Mouse (Mus musculus): Measurements from ENCODE around the gene Ano8. TPM values are rescaled to one million over a fixed set of nuclear protein-coding genes. Genes with fewer than 3 reads are reported as not detected.

Gene Ano8
- polyA plus RNA-seq, 1 experiment, result 124 TPM

- no peak for DNase-seq (ENCODE audit: low read depth)
- TF ChIP-seq CTCF (IDR thresholded peaks at IDR 0.05; ENCODE audit: borderline replicate concordance, extremely low read depth, insufficient read depth, insufficient read length) (no peak), POLR2A (IDR thresholded peaks at IDR 0.05; ENCODE audit: borderline replicate concordance, extremely low read depth, insufficient read depth, insufficient read length, poor library complexity, severe bottlenecking) (no peak)
Observed at GRCm38 (mm10) chr8:71497077-71497645, 11.4 kb upstream of the Ano8 start.

- DNase-seq (ENCODE audit: low read depth), result no peak
Observed at GRCm38 (mm10) chr8:71496481-71496880, 10.7 kb upstream of the Ano8 start.

GRCm38 (mm10) chr8:71495811-71496210, 10.0 kb upstream of the Ano8 start:
- no peak for TF ChIP-seq POLR2A (IDR thresholded peaks at IDR 0.05; ENCODE audit: borderline replicate concordance, extremely low read depth, insufficient read depth, insufficient read length, poor library complexity, severe bottlenecking)
- no peak for TF ChIP-seq CTCF (IDR thresholded peaks at IDR 0.05; ENCODE audit: borderline replicate concordance, extremely low read depth, insufficient read depth, insufficient read length)
- DNase-seq (ENCODE audit: low read depth), result no peak

More at GRCm38 (mm10) chr8:71496481-71496880, 10.7 kb upstream of the Ano8 start:
- TF ChIP-seq CTCF (IDR thresholded peaks at IDR 0.05; ENCODE audit: borderline replicate concordance, extremely low read depth, insufficient read depth, insufficient read length), result no peak
- TF ChIP-seq POLR2A (IDR thresholded peaks at IDR 0.05; ENCODE audit: borderline replicate concordance, extremely low read depth, insufficient read depth, insufficient read length, poor library complexity, severe bottlenecking), result no peak

GRCm38 (mm10) chr8:71495039-71495438, 9.3 kb upstream of the Ano8 start:
- peak; percentile 88 for DNase-seq (ENCODE audit: low read depth)
- TF ChIP-seq POLR2A (IDR thresholded peaks at IDR 0.05; ENCODE audit: borderline replicate concordance, extremely low read depth, insufficient read depth, insufficient read length, poor library complexity, severe bottlenecking) (no peak), CTCF (IDR thresholded peaks at IDR 0.05; ENCODE audit: borderline replicate concordance, extremely low read depth, insufficient read depth, insufficient read length) (peak; percentile 85)

- peak; percentile 98 for DNase-seq (ENCODE audit: low read depth)
- TF ChIP-seq CTCF (IDR thresholded peaks at IDR 0.05; ENCODE audit: borderline replicate concordance, extremely low read depth, insufficient read depth, insufficient read length) (no peak), POLR2A (IDR thresholded peaks at IDR 0.05; ENCODE audit: borderline replicate concordance, extremely low read depth, insufficient read depth, insufficient read length, poor library complexity, severe bottlenecking) (no peak)
Observed at GRCm38 (mm10) chr8:71488454-71488853, 2.7 kb upstream of the Ano8 start.

GRCm38 (mm10) chr8:71487691-71488445, 2.1 kb upstream of the Ano8 start, which contains the start of gene Gtpbp3:
Gene Gtpbp3 (plus strand): TSS chr8:71488103.
- DNase-seq (ENCODE audit: low read depth), result peak; percentile 89
- no peak for TF ChIP-seq CTCF (IDR thresholded peaks at IDR 0.05; ENCODE audit: borderline replicate concordance, extremely low read depth, insufficient read depth, insufficient read length)
- TF ChIP-seq POLR2A (IDR thresholded peaks at IDR 0.05; ENCODE audit: borderline replicate concordance, extremely low read depth, insufficient read depth, insufficient read length, poor library complexity, severe bottlenecking), result no peak

- TF ChIP-seq POLR2A (IDR thresholded peaks at IDR 0.05; ENCODE audit: borderline replicate concordance, extremely low read depth, insufficient read depth, insufficient read length, poor library complexity, severe bottlenecking) (no peak), CTCF (IDR thresholded peaks at IDR 0.05; ENCODE audit: borderline replicate concordance, extremely low read depth, insufficient read depth, insufficient read length) (no peak)
- no peak for DNase-seq (ENCODE audit: low read depth)
Observed at GRCm38 (mm10) chr8:71486136-71486529, 370 bp upstream of the Ano8 start.

- TF ChIP-seq POLR2A (IDR thresholded peaks at IDR 0.05; ENCODE audit: borderline replicate concordance, extremely low read depth, insufficient read depth, insufficient read length, poor library complexity, severe bottlenecking) (no peak), CTCF (IDR thresholded peaks at IDR 0.05; ENCODE audit: borderline replicate concordance, extremely low read depth, insufficient read depth, insufficient read length) (no peak)
- DNase-seq (ENCODE audit: low read depth), result no peak
Observed at GRCm38 (mm10) chr8:71484736-71485135, 1.0 kb downstream of the Ano8 start.

- peak; percentile 52 for DNase-seq (ENCODE audit: low read depth)
- TF ChIP-seq POLR2A (IDR thresholded peaks at IDR 0.05; ENCODE audit: borderline replicate concordance, extremely low read depth, insufficient read depth, insufficient read length, poor library complexity, severe bottlenecking), result no peak
- no peak for TF ChIP-seq CTCF (IDR thresholded peaks at IDR 0.05; ENCODE audit: borderline replicate concordance, extremely low read depth, insufficient read depth, insufficient read length)
Observed at GRCm38 (mm10) chr8:71483932-71484331, 1.8 kb downstream of the Ano8 start.

GRCm38 (mm10) chr8:71478943-71479342, 6.8 kb downstream of the Ano8 start:
- TF ChIP-seq POLR2A (IDR thresholded peaks at IDR 0.05; ENCODE audit: borderline replicate concordance, extremely low read depth, insufficient read depth, insufficient read length, poor library complexity, severe bottlenecking) (no peak), CTCF (IDR thresholded peaks at IDR 0.05; ENCODE audit: borderline replicate concordance, extremely low read depth, insufficient read depth, insufficient read length) (no peak)
- DNase-seq (ENCODE audit: low read depth), result no peak

GRCm38 (mm10) chr8:71477196-71477845, 8.4 kb downstream of the Ano8 start:
- DNase-seq (ENCODE audit: low read depth), result peak; percentile 67
- TF ChIP-seq CTCF (IDR thresholded peaks at IDR 0.05; ENCODE audit: borderline replicate concordance, extremely low read depth, insufficient read depth, insufficient read length) (peak; percentile 58), POLR2A (IDR thresholded peaks at IDR 0.05; ENCODE audit: borderline replicate concordance, extremely low read depth, insufficient read depth, insufficient read length, poor library complexity, severe bottlenecking) (no peak)

Data from brain, embryonic 14.5 days (tissue).